ENCODE assay signal across 14 mouse cellular contexts in genomic region chr6:63862628-63863027, GRCm38 (mm10).
DNase-seq lines count a peak whose midpoint lies in the region; ATAC-seq and TF ChIP-seq lines count a peak whose summit lies in the region.
"Had no signal": no experiment of that assay in that cellular context is flagged by ENCODE, and none has a peak within 500 bp of the region (broad histone marks: within the 10 kb centered on the region; RNA-seq: fewer than 3 reads in every experiment).

No protein-coding gene starts in this region.

- H3K36me3 ChIP-seq in kidney, postnatal 0 days (ENCODE audit: insufficient read depth, low read length): no peaks in the 10 kb centered on the region
- no peaks in the 10 kb centered on the region for H3K36me3 ChIP-seq in forebrain, embryonic 12.5 days (replicated peaks)
- no peaks in the 10 kb centered on the region for H3K36me3 ChIP-seq in hindbrain, embryonic 13.5 days
- H3K36me3 ChIP-seq in neural tube, embryonic 13.5 days: no peaks in the 10 kb centered on the region
- H3K36me3 ChIP-seq: embryonic facial prominence, embryonic 15.5 days had no signal

- H3K4me1 ChIP-seq in kidney, postnatal 0 days (replicated peaks; ENCODE audit: insufficient read depth, low read length): no peaks in the 10 kb centered on the region
- H3K4me1 ChIP-seq in forebrain, embryonic 12.5 days: peaks cover 11% of the 10 kb centered on the region; the same call in 1 of the 2 replicates
- peaks cover 10% of the 10 kb centered on the region; the same call in 1 of the 2 replicates for H3K4me1 ChIP-seq in hindbrain, embryonic 13.5 days (replicated peaks)
- peaks cover 12% of the 10 kb centered on the region for H3K4me1 ChIP-seq in neural tube, embryonic 13.5 days (replicated peaks)
- H3K4me1 ChIP-seq: embryonic facial prominence, embryonic 15.5 days had no signal

- H3K9me3 ChIP-seq in kidney, postnatal 0 days (replicated peaks; ENCODE audit: low read length): no peaks in the 10 kb centered on the region
- H3K9me3 ChIP-seq in forebrain, embryonic 12.5 days: no peaks in the 10 kb centered on the region
- no peaks in the 10 kb centered on the region for H3K9me3 ChIP-seq in hindbrain, embryonic 13.5 days
- no peaks in the 10 kb centered on the region for H3K9me3 ChIP-seq in neural tube, embryonic 13.5 days
- H3K9me3 ChIP-seq: embryonic facial prominence, embryonic 15.5 days had no signal

- H3K27me3 ChIP-seq in kidney, postnatal 0 days (ENCODE audit: insufficient read depth, low read length): no peaks in the 10 kb centered on the region
- no peaks in the 10 kb centered on the region for H3K27me3 ChIP-seq in forebrain, embryonic 12.5 days
- H3K27me3 ChIP-seq in hindbrain, embryonic 13.5 days: no peaks in the 10 kb centered on the region
- H3K27me3 ChIP-seq in neural tube, embryonic 13.5 days: no peaks in the 10 kb centered on the region
- H3K27me3 ChIP-seq: embryonic facial prominence, embryonic 15.5 days had no signal

- no peak overlapping the region for H3K4me2 ChIP-seq in kidney, postnatal 0 days (ENCODE audit: low read length)
- no peak overlapping the region for H3K4me2 ChIP-seq in forebrain, embryonic 12.5 days
- H3K4me2 ChIP-seq in hindbrain, embryonic 13.5 days: no peak overlapping the region
- H3K4me2 ChIP-seq in neural tube, embryonic 13.5 days: no peak overlapping the region
- H3K4me2 ChIP-seq: embryonic facial prominence, embryonic 15.5 days had no signal

- ATAC-seq in kidney, postnatal 0 days (replicated peaks; ENCODE audit: low FRiP score, low read depth): no peak
- peak; percentile 65 for ATAC-seq in forebrain, embryonic 12.5 days (ENCODE audit: low FRiP score)
- peak; percentile 87 for ATAC-seq in hindbrain, embryonic 13.5 days (ENCODE audit: low FRiP score)
- ATAC-seq in neural tube, embryonic 13.5 days (ENCODE audit: low read depth): peak; percentile 84
- no peak for ATAC-seq in megakaryocyte progenitor cell, adult 5-6 weeks (replicated peaks; ENCODE audit: poor library complexity)

- no peak overlapping the region for H3K4me3 ChIP-seq in kidney, postnatal 0 days (replicated peaks; ENCODE audit: low read depth, low read length)
- no peak overlapping the region for H3K4me3 ChIP-seq in forebrain, embryonic 12.5 days (replicated peaks)
- H3K4me3 ChIP-seq in hindbrain, embryonic 13.5 days: no peak overlapping the region
- H3K4me3 ChIP-seq in neural tube, embryonic 13.5 days: no peak overlapping the region
- H3K4me3 ChIP-seq: embryonic facial prominence, embryonic 15.5 days had no signal

- no peak overlapping the region for H3K9ac ChIP-seq in kidney, postnatal 0 days (ENCODE audit: low read depth, low read length)
- H3K9ac ChIP-seq in forebrain, embryonic 12.5 days: no peak overlapping the region
- no peak overlapping the region for H3K9ac ChIP-seq in hindbrain, embryonic 13.5 days
- H3K9ac ChIP-seq in neural tube, embryonic 13.5 days: no peak overlapping the region
- H3K9ac ChIP-seq: embryonic facial prominence, embryonic 15.5 days had no signal

- 27% methylated on average over 2 of the region's 2 CpGs for WGBS in kidney, postnatal 0 days
- WGBS in forebrain, embryonic 12.5 days: 14% methylated on average over 2 of the region's 2 CpGs
- 5% methylated on average over 2 of the region's 2 CpGs for WGBS in hindbrain, embryonic 13.5 days
- 9% methylated on average over 2 of the region's 2 CpGs for WGBS in neural tube, embryonic 13.5 days

- TF ChIP-seq CTCF in kidney, postnatal 0 days (IDR thresholded peaks at IDR 0.05; ENCODE audit: low read depth): no peak

- H3K27ac ChIP-seq in kidney, postnatal 0 days: no peak overlapping the region
- H3K27ac ChIP-seq in forebrain, embryonic 12.5 days: no peak overlapping the region
- H3K27ac ChIP-seq in hindbrain, embryonic 13.5 days: no peak overlapping the region
- H3K27ac ChIP-seq in neural tube, embryonic 13.5 days (replicated peaks): no peak overlapping the region
- H3K27ac ChIP-seq: embryonic facial prominence, embryonic 15.5 days had no signal

- DNase-seq in kidney, postnatal 0 days (ENCODE audit: low spot score): peak; percentile 16
- no peak for DNase-seq in kidney, postnatal 10 days
- no peak for DNase-seq in testis, postnatal 14 days (ENCODE audit: low spot score)
- no peak for DNase-seq in kidney, postnatal 25 days
- DNase-seq: cerebellum, adult 11-12 months; gastrocnemius, postnatal 25 days; kidney, adult 18-20 months; lung, postnatal 14 days; thymus, adult 2 months had no signal

Comparison
In these comparisons a context has a peak if more than half of its experiments do, and no peak if none do; other contexts are left out.
1. ATAC-seq: peak in forebrain, embryonic 12.5 days (single experiment), hindbrain, embryonic 13.5 days (single experiment) and neural tube, embryonic 13.5 days (single experiment); none in kidney, postnatal 0 days (single experiment) and megakaryocyte progenitor cell, adult 5-6 weeks (single experiment).